Mouse (Mus musculus) megakaryocyte, adult 5-6 weeks (primary cell): ENCODE measurements around the gene Lpcat1. TPM values are rescaled to one million over a fixed set of nuclear protein-coding genes. Genes with fewer than 3 reads are reported as not detected.

Experiments used
- ATAC-seq: 2 replicates; pipeline ENCODE4 v1.8.0; 2016; ENCODE audit warnings: mild to moderate bottlenecking, inconsistent platforms; ENCODE audit not compliant: poor library complexity, severe bottlenecking
- total RNA-seq, 2 experiments: library from RNA; stranded (forward) in 1 of 2; stranded (reverse) in 1 of 2; fragments of 153-499, 151-499 nt in 1 of 2; fragments of 221-1000, 200-1000 nt in 1 of 2; gene quantifications; 2 replicates each; pipeline versions ENCODE4 v1.2.3 to v1.2.4; 2015 to 2017

Gene Lpcat1
- total RNA-seq, 2 experiments from 2014 or later = 14.9 to 23.6 TPM

GRCm38 (mm10) chr13:73446494-73446893, 20.5 kb upstream of the Lpcat1 start:
- ATAC-seq = no peak

- ATAC-seq = no peak
Observed at GRCm38 (mm10) chr13:73446943-73447342, 20.1 kb upstream of the Lpcat1 start.

GRCm38 (mm10) chr13:73447478-73447877, 19.5 kb upstream of the Lpcat1 start:
- ATAC-seq = no peak

GRCm38 (mm10) chr13:73448201-73448600, 18.8 kb upstream of the Lpcat1 start:
- ATAC-seq = no peak

- no peak for ATAC-seq
Observed at GRCm38 (mm10) chr13:73448723-73449122, 18.3 kb upstream of the Lpcat1 start.

- ATAC-seq = no peak
Observed at GRCm38 (mm10) chr13:73453503-73454217, 13.3 kb upstream of the Lpcat1 start.

- 0 out of 2 replicates have a peak, but pooled peaks have one; percentile 25 for ATAC-seq
Observed at GRCm38 (mm10) chr13:73455328-73455727, 11.7 kb upstream of the Lpcat1 start.

GRCm38 (mm10) chr13:73457301-73457700, 9.7 kb upstream of the Lpcat1 start:
- no peak for ATAC-seq

GRCm38 (mm10) chr13:73457741-73458140, 9.3 kb upstream of the Lpcat1 start:
- no peak for ATAC-seq

GRCm38 (mm10) chr13:73458719-73459118, 8.3 kb upstream of the Lpcat1 start:
- peak; percentile 67 for ATAC-seq

- peak; percentile 78 for ATAC-seq
Observed at GRCm38 (mm10) chr13:73459189-73459850, 7.7 kb upstream of the Lpcat1 start.

- peak; percentile 55 for ATAC-seq
Observed at GRCm38 (mm10) chr13:73461551-73461950, 5.4 kb upstream of the Lpcat1 start.

GRCm38 (mm10) chr13:73465156-73465555, 1.8 kb upstream of the Lpcat1 start:
- ATAC-seq = no peak

- no peak for ATAC-seq
Observed at GRCm38 (mm10) chr13:73466411-73466810, 586 bp upstream of the Lpcat1 start.

GRCm38 (mm10) chr13:73467421-73468237, 632 bp downstream of the Lpcat1 start:
- ATAC-seq = peak; percentile 49

- ATAC-seq = no peak
Observed at GRCm38 (mm10) chr13:73468834-73469233, 1.8 kb downstream of the Lpcat1 start.

- ATAC-seq = no peak
Observed at GRCm38 (mm10) chr13:73469257-73469967, 2.4 kb downstream of the Lpcat1 start.

- ATAC-seq = no peak
Observed at GRCm38 (mm10) chr13:73472481-73472880, 5.5 kb downstream of the Lpcat1 start.

- ATAC-seq = no peak
Observed at GRCm38 (mm10) chr13:73473746-73474145, 6.7 kb downstream of the Lpcat1 start.

GRCm38 (mm10) chr13:73474163-73474562, 7.2 kb downstream of the Lpcat1 start:
- ATAC-seq = no peak
